Mouse (Mus musculus): ENCODE results near the gene Samd9l.
"Not testable (repeated sequence)": the region's sequence is repeated elsewhere in the genome, so short reads cannot be mapped to it uniquely, and the experiment has no call there.

The Samd9l gene

DNA sequence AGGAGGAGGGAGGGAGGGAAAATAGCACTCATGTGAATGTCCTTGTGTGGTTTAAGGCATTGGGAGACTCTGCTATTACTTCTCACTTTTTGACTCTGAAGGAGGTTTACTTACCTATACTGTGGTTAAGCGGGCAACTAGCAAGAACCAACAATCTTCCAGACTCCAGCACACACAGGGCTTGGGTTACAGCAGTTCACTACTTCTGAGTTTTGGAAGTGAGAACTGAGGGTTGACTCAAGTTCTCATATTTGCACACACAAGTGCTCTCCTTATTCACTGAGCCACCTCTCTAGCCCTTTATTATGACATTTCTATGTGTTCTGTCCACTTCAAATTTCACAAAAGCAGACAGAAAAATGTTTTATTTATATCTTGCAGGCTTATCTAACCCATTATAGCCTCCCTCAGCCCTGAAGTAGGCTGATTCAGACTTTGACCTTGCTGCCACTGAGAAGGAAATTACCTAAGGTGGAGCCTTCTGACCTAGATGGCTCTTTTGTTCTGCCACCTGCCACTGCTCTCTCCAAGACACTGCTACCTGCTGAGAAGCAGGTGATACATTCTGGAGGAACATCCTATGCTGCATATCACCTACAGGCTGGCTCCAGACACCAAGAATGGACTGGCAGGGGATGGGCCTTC, 55.6 kb downstream of the Samd9l start:
- DNase-seq (ENCODE audit: low spot score in 2 of 2): not testable (repeated sequence)

DNA sequence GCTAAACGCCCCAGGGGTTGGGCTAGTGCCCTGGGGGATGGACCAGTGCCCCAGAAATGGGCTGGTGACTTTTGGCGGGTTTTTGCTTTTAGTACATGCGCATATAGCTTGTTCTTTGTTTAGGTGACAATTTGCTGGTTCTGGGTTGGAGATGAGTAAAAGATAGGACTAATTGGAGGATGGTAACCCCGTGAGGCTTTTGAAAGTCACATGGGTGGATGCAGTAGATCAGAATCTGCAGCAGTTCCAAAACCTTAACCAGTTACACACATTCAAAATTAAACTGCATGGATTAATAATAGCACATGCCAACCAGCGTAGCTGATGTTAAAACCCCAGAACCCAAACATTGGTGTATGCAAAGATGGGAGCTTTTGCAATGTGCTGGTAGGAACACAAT, 57.9 kb downstream of the Samd9l start:
- DNase-seq (ENCODE audit: low spot score in 2 of 2): no peak

DNA sequence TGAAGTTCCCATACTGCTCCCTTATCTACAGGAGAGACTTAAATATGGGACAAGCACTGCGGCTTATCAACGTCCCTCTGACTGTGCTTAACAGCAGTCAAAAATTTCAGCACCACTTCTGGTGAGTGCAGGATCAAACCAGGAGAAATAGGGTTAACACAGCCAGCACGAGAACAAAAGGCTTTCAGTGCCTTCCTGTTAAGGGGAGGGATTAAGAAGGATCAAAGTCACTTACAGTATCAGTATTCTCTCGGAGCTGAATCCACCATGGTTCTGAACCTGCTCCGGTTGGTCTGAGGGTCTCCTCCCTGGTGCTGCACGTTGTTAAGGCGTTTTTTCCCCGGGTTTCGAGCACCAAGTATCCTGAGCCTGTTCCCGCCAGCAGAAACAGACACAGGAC, 58.4 kb downstream of the Samd9l start:
- not testable (repeated sequence) for DNase-seq (ENCODE audit: low spot score in 2 of 2)

DNA sequence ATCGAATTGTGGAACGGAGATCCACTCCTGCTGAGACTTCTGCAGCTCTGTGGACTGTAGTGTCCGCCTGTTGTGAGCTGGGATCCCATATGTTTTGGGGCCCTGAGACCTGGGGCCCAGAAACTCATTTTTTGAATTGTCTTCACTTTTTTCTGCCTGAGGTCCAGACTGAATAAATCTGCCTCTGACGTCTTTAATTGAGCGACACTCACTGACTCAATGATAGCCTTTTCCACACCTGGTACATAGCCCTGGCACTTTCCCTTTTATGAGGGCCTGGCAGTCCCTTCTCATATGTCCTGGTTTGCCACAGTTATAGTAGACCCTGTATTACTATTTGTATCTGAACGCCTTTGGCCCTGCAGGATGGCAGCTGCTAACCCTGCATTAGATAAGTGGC, 60.2 kb downstream of the Samd9l start:
- not testable (repeated sequence) for DNase-seq (ENCODE audit: low spot score in 2 of 2)

Data from heart, adult 9 months (tissue).